10 mouse cellular contexts compared by ENCODE assay signal in the genomic region with DNA sequence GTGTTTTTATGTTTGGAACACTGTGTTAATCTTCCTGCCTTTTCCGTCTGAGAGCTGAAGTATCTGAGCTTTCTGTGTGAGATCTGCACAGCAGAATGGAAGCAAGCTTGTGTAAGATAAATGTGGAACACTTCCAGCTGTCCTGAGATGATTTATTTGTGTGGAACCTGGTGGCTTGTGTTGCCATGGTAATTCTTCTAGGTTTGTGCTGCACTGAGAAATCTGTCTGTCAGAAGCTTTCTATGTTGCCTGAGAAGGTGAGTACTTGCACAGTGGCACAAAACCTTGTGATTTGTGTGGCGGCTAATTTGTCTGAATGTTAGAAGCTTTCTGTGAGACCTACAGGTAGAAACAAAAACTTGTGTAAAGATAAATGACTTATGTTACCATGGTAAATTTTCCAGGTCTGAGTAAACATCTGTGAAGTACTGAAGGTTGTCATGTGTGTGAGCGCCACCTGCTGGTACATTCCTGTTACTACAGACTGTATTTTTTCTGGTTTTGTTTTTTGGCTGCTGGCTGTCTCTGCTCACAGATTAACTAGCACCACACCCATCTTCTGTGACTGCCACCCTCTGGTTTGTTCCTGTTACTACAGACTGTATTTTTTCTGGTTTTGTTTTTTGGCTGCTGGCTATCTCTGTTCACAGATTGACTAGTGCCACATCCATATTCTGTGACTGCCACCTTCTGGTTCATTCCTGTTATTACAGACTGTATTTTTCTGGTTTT. TPM values are rescaled to one million over a fixed set of nuclear protein-coding genes. Genes with fewer than 3 reads are reported as not detected.
DNase-seq lines count a peak whose midpoint lies in the region; ATAC-seq and TF ChIP-seq lines count a peak whose summit lies in the region.
"Not testable (repeated sequence)": the region's sequence is repeated elsewhere in the genome, so short reads cannot be mapped to it uniquely, and the experiment has no call there.
"Had no signal": no experiment of that assay in that cellular context is flagged by ENCODE, and none has a peak within 500 bp of the region (broad histone marks: within the 10 kb centered on the region; RNA-seq: fewer than 3 reads in every experiment).

No protein-coding gene starts in this region.

- not testable (repeated sequence) for TF ChIP-seq POLR2A in cerebellum, adult 2 months (IDR thresholded peaks at IDR 0.05; ENCODE audit: borderline replicate concordance, insufficient read depth, low read length)

- WGBS in cerebellum, adult 2 months, result 59% methylated on average over 3 of the region's 3 CpGs
- WGBS in hindbrain, embryonic 11.5 days, result 67% methylated on average over 3 of the region's 3 CpGs
- 63% methylated on average over 3 of the region's 3 CpGs for WGBS in liver, postnatal 0 days (ENCODE audit: insufficient replicate concordance)

- TF ChIP-seq EP300 in liver, postnatal 0 days (IDR thresholded peaks at IDR 0.05; ENCODE audit: low read depth), result not testable (repeated sequence)

- H3K9ac ChIP-seq in hindbrain, embryonic 11.5 days (ENCODE audit: low read depth, low read length); liver, postnatal 0 days (replicated peaks): not testable (repeated sequence)

- CTCF ChIA-PET in Patski (lab: Charles Lee), result not testable (repeated sequence)

- not testable (repeated sequence) for H3K4me1 ChIP-seq in cerebellum, adult 2 months (ENCODE audit: control insufficient read depth, insufficient read depth, low read length); hindbrain, embryonic 11.5 days (replicated peaks; ENCODE audit: control insufficient read depth, insufficient read depth, low read length); liver, postnatal 0 days (ENCODE audit: insufficient read depth)

- H3K27ac ChIP-seq in cerebellum, adult 2 months (ENCODE audit: insufficient read depth, low read length); hindbrain, embryonic 11.5 days (ENCODE audit: low read depth, low read length); liver, postnatal 0 days (ENCODE audit: low read depth): not testable (repeated sequence)

- in situ Hi-C loops in Patski (cut with MboI; ENCODE audit: low pct_unique_long_range_greater_than_20kb), result not testable (repeated sequence)

- not testable (repeated sequence) for H3K27me3 ChIP-seq in Patski; cerebellum, adult 2 months (ENCODE audit: control insufficient read depth, insufficient read depth, low read length); hindbrain, embryonic 11.5 days (ENCODE audit: control insufficient read depth, insufficient read depth, low read length); liver, postnatal 0 days (ENCODE audit: insufficient read depth, low read length)

- POLR2A ChIA-PET in Patski (lab: Charles Lee), result not testable (repeated sequence)

- H3K4me3 ChIP-seq in cerebellum, adult 2 months (replicated peaks; ENCODE audit: insufficient read depth, low read depth, low read length); hindbrain, embryonic 11.5 days (ENCODE audit: low read depth, low read length); liver, postnatal 0 days (ENCODE audit: low read depth, low read length): not testable (repeated sequence)

- H3K4me2 ChIP-seq in hindbrain, embryonic 11.5 days (replicated peaks; ENCODE audit: low read depth, low read length); liver, postnatal 0 days (ENCODE audit: low read depth, low read length): not testable (repeated sequence)

- DNase-seq in Patski (ENCODE audit: low read depth, low spot score), result not testable (repeated sequence)
- DNase-seq in cerebellum, adult 2 months, result peak; percentile 11 to 35
- DNase-seq in hindbrain, embryonic 11.5 days (ENCODE audit: low spot score), result peak; percentile 10
- DNase-seq in layer of hippocampus, adult 8-10 months (ENCODE audit: low spot score in 2 of 2), result peak; percentile 37 to 45
- peak; percentile 16 for DNase-seq in liver, postnatal 0 days
- peak; percentile 17 for DNase-seq in retina, postnatal 7 days (ENCODE audit: low read depth, low spot score)

- ATAC-seq in Patski; hindbrain, embryonic 11.5 days (ENCODE audit: low FRiP score): not testable (repeated sequence)
- ATAC-seq in frontal cortex, adult (ENCODE audit: low TSS enrichment), result peak; percentile 62
- peak; percentile 61; the same call in 1 of the 2 replicates for ATAC-seq in liver, postnatal 0 days

- peak; percentile 38 for TF ChIP-seq CTCF in Patski (IDR thresholded peaks at IDR 0.05)
- TF ChIP-seq CTCF in cerebellum, adult 2 months (IDR thresholded peaks at IDR 0.05; ENCODE audit: borderline replicate concordance, insufficient read depth, low read depth, low read length), result peak; percentile 39; the same call in 1 of the 2 replicates
- peak; percentile 69 for TF ChIP-seq CTCF in liver, postnatal 0 days (IDR thresholded peaks at IDR 0.05; ENCODE audit: low read depth)

- not testable (repeated sequence) for H3K9me3 ChIP-seq in hindbrain, embryonic 11.5 days (ENCODE audit: control insufficient read depth, low read length); liver, postnatal 0 days (ENCODE audit: low read length)

- H3K36me3 ChIP-seq in hindbrain, embryonic 11.5 days (ENCODE audit: control insufficient read depth, insufficient read depth, low read length); liver, postnatal 0 days (replicated peaks; ENCODE audit: insufficient read depth, low read length): not testable (repeated sequence)

RNA-seq across cellular contexts. Expression of a gene that starts 2.9 kb away (rescaled TPM):
- not detected for polyA plus RNA-seq in Patski (2021)
- polyA plus RNA-seq in cerebellum, adult 2 months (2012; rRNA removed), result 0.16 TPM in 2 replicates
- not detected in 2 replicates for polyA plus RNA-seq in hindbrain, embryonic 11.5 days (2014; fragmentation: Nextera tagmentation; extraction: Ambion mirVana)
- total RNA-seq in layer of hippocampus, adult 8-10 months (2022), result not detected
- 0.16 and 0.17 TPM in 2 replicates for polyA plus RNA-seq in liver, postnatal 0 days (2015; fragmentation: Nextera tagmentation; extraction: Ambion mirVana)
- total RNA-seq: layer of hippocampus, postnatal 25 days had no signal
- polyA plus RNA-seq: midbrain, embryonic 15.5 days had no signal

RNA-seq across cellular contexts. Expression of a gene that starts 26.0 kb away (rescaled TPM):
- not detected for polyA plus RNA-seq in Patski (2021)
- not detected in 2 replicates for polyA plus RNA-seq in cerebellum, adult 2 months (2012; rRNA removed)
- polyA plus RNA-seq in hindbrain, embryonic 11.5 days (2014; fragmentation: Nextera tagmentation; extraction: Ambion mirVana), result 0.12 TPM in 1 of 2 replicates, not detected in the other
- not detected for total RNA-seq in layer of hippocampus, adult 8-10 months (2022)
- polyA plus RNA-seq in liver, postnatal 0 days (2015; fragmentation: Nextera tagmentation; extraction: Ambion mirVana), result not detected in 2 replicates
- total RNA-seq: layer of hippocampus, postnatal 25 days had no signal
- polyA plus RNA-seq: heart, embryonic 10.5 days; midbrain, embryonic 15.5 days had no signal
